Mouse (Mus musculus): ENCODE results near the gene Vezf1. TPM values are rescaled to one million over a fixed set of nuclear protein-coding genes. Genes with fewer than 3 reads are reported as not detected.

Vezf1 gene
- total and polyA plus RNA-seq, 3 experiments, result 7.4 to 11.4 (median 9.8) TPM

DNA sequence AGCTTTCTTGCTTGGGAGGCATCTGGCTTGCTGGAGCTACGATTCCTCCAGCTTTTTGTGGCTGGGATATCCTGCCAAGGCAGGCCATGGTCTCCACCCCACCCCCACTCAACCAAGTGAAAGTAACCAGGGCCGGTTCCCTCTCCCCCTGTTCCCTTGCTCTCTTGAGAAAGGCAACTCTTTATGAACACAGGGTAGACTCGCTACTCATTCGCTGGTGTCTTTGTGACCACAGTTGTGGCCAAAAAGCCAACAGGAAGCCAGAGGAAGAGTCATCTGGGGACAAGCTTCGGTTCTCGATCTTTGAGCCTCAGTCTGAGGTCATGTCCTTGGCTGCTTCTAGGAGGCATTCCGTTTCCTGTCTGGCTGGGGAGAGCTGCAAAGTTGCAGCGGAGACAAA lies 63.8 kb downstream of the Vezf1 start:
- Histone ChIP-seq H3K4me3 (replicated peaks in 1 of 3; ENCODE audit: low read depth in 2 of 3, low read length in 2 of 3, poor library complexity in 1 of 3) (peak overlapping the region in 1 of 3 experiments; percentile 5), H3K9me3 (replicated peaks; ENCODE audit: low read length) (no peaks in the 10 kb centered on the region), H3K9ac (ENCODE audit: insufficient read depth, low read depth) (peak overlapping the region; percentile 3; the same call in 1 of the 2 replicates), H3K4me1 (ENCODE audit: control insufficient read depth in 1 of 2, insufficient read depth in 2 of 2) (peaks cover 3 to 16% of the 10 kb centered on the region in 2 experiments; a peak in 3 of 4 replicates), H3K27me3 (replicated peaks) (peaks cover 27% of the 10 kb centered on the region), H3K27ac (ENCODE audit: insufficient read depth, low read depth) (no peak overlapping the region), H3K36me3 (replicated peaks in 1 of 2; ENCODE audit: control insufficient read depth in 1 of 2, insufficient read depth in 1 of 2, low read length in 1 of 2) (no peaks in the 10 kb centered on the region), H3K79me2 (replicated peaks; ENCODE audit: control insufficient read depth, extremely low read depth, insufficient read depth, poor library complexity, severe bottlenecking) (no peaks in the 10 kb centered on the region), H3K4me2 (ENCODE audit: insufficient read depth, low read depth, poor library complexity, severe bottlenecking) (peak overlapping the region; percentile 79)
- dilution Hi-C loops (cut with MboI; ENCODE audit: extremely low pct_ligation_motif_present, extremely low pct_unique_long_range_greater_than_20kb, low sequenced_read_pairs), result no loop called here
- in situ Hi-C loops (cut with MboI; ENCODE audit: low pct_ligation_motif_present, low pct_unique_long_range_greater_than_20kb, low sequenced_read_pairs), result no loop called here
- peak; percentile 67 for DNase-seq (ENCODE audit: extremely low read depth)
- TF ChIP-seq JUND (conservative IDR thresholded peaks at IDR 0.05; ENCODE audit: low read depth, low read length) (peak; percentile 48), HCFC1 (IDR thresholded peaks at IDR 0.05; ENCODE audit: low read depth, low read length) (no peak), POLR2A (IDR thresholded peaks at IDR 0.05; ENCODE audit: low read depth, low read length) (no peak), E2F4 (IDR thresholded peaks at IDR 0.05; ENCODE audit: insufficient replicate concordance, low read depth, low read length) (no peak), MEF2A (IDR thresholded peaks at IDR 0.05; ENCODE audit: borderline replicate concordance, low read depth, low read length) (peak; percentile 56; the same call in 1 of the 2 replicates), PAX5 (IDR thresholded peaks at IDR 0.05; ENCODE audit: low read length) (no peak), JUN (IDR thresholded peaks at IDR 0.05; ENCODE audit: insufficient read depth, low read depth, low read length) (peak; percentile 40; the same call in 1 of the 2 replicates), MAZ (IDR thresholded peaks at IDR 0.05; ENCODE audit: low read depth, low read length) (peak; percentile 55; the same call in 1 of the 2 replicates), CHD2 (IDR thresholded peaks at IDR 0.05; ENCODE audit: low read length) (peak; percentile 80), SIN3A (IDR thresholded peaks at IDR 0.05; ENCODE audit: low read length) (0 out of 2 replicates have a peak, but pooled peaks have one; percentile 29), ZC3H11A (IDR thresholded peaks at IDR 0.05; ENCODE audit: low read depth, low read length) (no peak), KAT2A (IDR thresholded peaks at IDR 0.05; ENCODE audit: insufficient replicate concordance, low read length) (no peak), TCF12 (IDR thresholded peaks at IDR 0.05; ENCODE audit: low read depth, low read length) (no peak; the same call in 1 of the 2 replicates), ETS1 (conservative IDR thresholded peaks at IDR 0.05; ENCODE audit: low read depth, low read length) (peak; percentile 55), RCOR1 (conservative IDR thresholded peaks at IDR 0.05; ENCODE audit: low read depth, low read length) (peak; percentile 67; the same call in 1 of the 2 replicates), USF1 (IDR thresholded peaks at IDR 0.05; ENCODE audit: low read depth, low read length) (no peak), EP300 (IDR thresholded peaks at IDR 0.05; ENCODE audit: low read length) (peak; percentile 70), USF2 (conservative IDR thresholded peaks at IDR 0.05; ENCODE audit: low read depth, low read length) (no peak), CTCF (conservative IDR thresholded peaks at IDR 0.05 in 1 of 2, IDR thresholded peaks at IDR 0.05 in 1 of 2; ENCODE audit: low read depth in 2 of 2, low read length in 2 of 2) (no peak), IRF4 (IDR thresholded peaks at IDR 0.05; ENCODE audit: low read depth, low read length) (peak; percentile 28; the same call in 1 of the 2 replicates), CHD1 (IDR thresholded peaks at IDR 0.05; ENCODE audit: low read depth, low read length) (no peak), ZMIZ1 (IDR thresholded peaks at IDR 0.05; ENCODE audit: low read depth, low read length) (no peak), MXI1 (IDR thresholded peaks at IDR 0.05; ENCODE audit: low read depth, low read length) (0 out of 2 replicates have a peak, but pooled peaks have one; percentile 37), NRF1 (IDR thresholded peaks at IDR 0.05; ENCODE audit: low read depth, low read length) (no peak), ZKSCAN1 (IDR thresholded peaks at IDR 0.05; ENCODE audit: borderline replicate concordance, low read depth, low read length) (no peak), UBTF (IDR thresholded peaks at IDR 0.05; ENCODE audit: low read depth, low read length) (no peak), MAFK (IDR thresholded peaks at IDR 0.05; ENCODE audit: insufficient replicate concordance, low read length) (peak; percentile 47; the same call in 1 of the 2 replicates), MAX (IDR thresholded peaks at IDR 0.05; ENCODE audit: low read length) (peak; percentile 23; the same call in 1 of the 2 replicates), TBP (conservative IDR thresholded peaks at IDR 0.05; ENCODE audit: low read depth, low read length) (no peak), GABPA (IDR thresholded peaks at IDR 0.05; ENCODE audit: insufficient replicate concordance, low read depth, low read length) (no peak), ZNF384 (IDR thresholded peaks at IDR 0.05; ENCODE audit: low read depth, low read length) (no peak), BHLHE40 (IDR thresholded peaks at IDR 0.05; ENCODE audit: low read depth, low read length) (peak; percentile 68)
